Mouse (Mus musculus) heart, adult 2 months (tissue): ENCODE measurements around the gene Moap1.

ENCODE experiments used
- CTCF ChIP-seq: fragments of 200-600 bp; IDR thresholded peaks from 2 replicates; pipeline ENCODE4 v1.8.1; 2022; ENCODE audit warnings: antibody characterized with exemption, mild to moderate bottlenecking, moderate library complexity
- EP300 ChIP-seq: fragments of 200-500 bp; IDR thresholded peaks from 2 replicates; pipeline ENCODE4 v1.6.1; 2011; ENCODE audit warnings: low read depth, low read length, control low read depth; ENCODE audit not compliant: insufficient read depth
- POLR2A ChIP-seq: fragments of 200-500 bp; IDR thresholded peaks from 2 replicates; pipeline ENCODE4 v1.6.1; 2011; ENCODE audit warnings: mild to moderate bottlenecking, low read depth, low read length, control low read depth; ENCODE audit not compliant: insufficient read depth

GRCm38 (mm10) chr12:102698089-102698684, 45.3 kb downstream of the Moap1 start:
- TF ChIP-seq CTCF (no peak), POLR2A (no peak), EP300 (no peak)
